Comparison of ENCODE assay signal across 20 mouse cellular contexts in the genomic region with DNA sequence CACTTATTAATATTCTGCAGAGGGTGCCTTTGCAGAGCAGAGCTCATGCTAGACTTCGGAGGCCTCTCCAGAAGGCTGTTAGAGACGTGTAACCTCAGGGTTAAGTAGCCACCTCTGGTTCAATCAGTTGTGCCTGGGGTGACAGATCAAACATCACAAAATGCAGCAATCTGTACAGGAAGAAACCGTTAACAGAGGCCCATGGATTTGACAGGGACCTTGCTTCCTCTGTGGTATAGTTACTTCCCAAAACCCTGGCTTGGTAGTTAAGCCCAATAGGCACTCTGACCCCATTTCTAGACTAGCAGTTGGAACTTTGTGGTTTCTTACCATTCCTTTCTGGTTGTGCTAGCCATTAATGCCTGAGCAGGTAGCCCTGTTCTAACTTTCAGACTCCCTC.
"Had no signal": no experiment of that assay in that cellular context is flagged by ENCODE, and none has a peak within 500 bp of the region (broad histone marks: within the 10 kb centered on the region; RNA-seq: fewer than 3 reads in every experiment).

No protein-coding gene starts in this region.

- ATAC-seq: lung, postnatal 0 days; midbrain, embryonic 15.5 days had no signal

- H3K4me2 ChIP-seq: limb, embryonic 13.5 days; liver, embryonic 13.5 days; lung, embryonic 14.5 days; midbrain, embryonic 11.5 days; midbrain, embryonic 15.5 days; neural tube, embryonic 13.5 days had no signal

- H3K4me3 ChIP-seq: layer of hippocampus, adult 2 months; limb, embryonic 10.5 days; limb, embryonic 13.5 days; liver, embryonic 13.5 days; midbrain, embryonic 15.5 days; myocyte; neural tube, embryonic 13.5 days had no signal

- H3K9me3 ChIP-seq: limb, embryonic 10.5 days; limb, embryonic 13.5 days; liver, embryonic 13.5 days; midbrain, embryonic 15.5 days; neural tube, embryonic 13.5 days had no signal

- DNase-seq: kidney, adult 2 months; kidney, postnatal 25 days; layer of hippocampus, adult 9-11 months; liver; liver, embryonic 13.5 days; lung, embryonic 14.5 days; retina, postnatal 1 day; right cerebral cortex, postnatal 25 days; thymus, adult 18-20 months; thymus, postnatal 14 days; thymus, postnatal 4 days had no signal

- H3K27me3 ChIP-seq: limb, embryonic 13.5 days; liver, embryonic 13.5 days; midbrain, embryonic 15.5 days; neural tube, embryonic 13.5 days had no signal

- H3K27ac ChIP-seq: layer of hippocampus, adult 2 months; limb, embryonic 10.5 days; limb, embryonic 13.5 days; liver, embryonic 13.5 days; macrophage; midbrain, embryonic 15.5 days; neural tube, embryonic 13.5 days had no signal

- H3K36me3 ChIP-seq: limb, embryonic 10.5 days; limb, embryonic 13.5 days; liver, embryonic 13.5 days; midbrain, embryonic 15.5 days; neural tube, embryonic 13.5 days had no signal

- H3K9ac ChIP-seq: limb, embryonic 13.5 days; liver, embryonic 13.5 days; lung, embryonic 14.5 days; midbrain, embryonic 15.5 days; neural tube, embryonic 13.5 days had no signal

- H3K4me1 ChIP-seq: limb, embryonic 13.5 days; midbrain, embryonic 15.5 days; neural tube, embryonic 13.5 days had no signal
